Mouse (Mus musculus) induced T-regulatory cell, adult 2 months (primary cell): ENCODE data around the gene Pgr.

Experiments
- DNase-seq: peaks from one replicate; pipeline ENCODE4 v3.0.0-alpha.2; 2012; ENCODE audit warnings: low read depth

Pgr gene

DNA sequence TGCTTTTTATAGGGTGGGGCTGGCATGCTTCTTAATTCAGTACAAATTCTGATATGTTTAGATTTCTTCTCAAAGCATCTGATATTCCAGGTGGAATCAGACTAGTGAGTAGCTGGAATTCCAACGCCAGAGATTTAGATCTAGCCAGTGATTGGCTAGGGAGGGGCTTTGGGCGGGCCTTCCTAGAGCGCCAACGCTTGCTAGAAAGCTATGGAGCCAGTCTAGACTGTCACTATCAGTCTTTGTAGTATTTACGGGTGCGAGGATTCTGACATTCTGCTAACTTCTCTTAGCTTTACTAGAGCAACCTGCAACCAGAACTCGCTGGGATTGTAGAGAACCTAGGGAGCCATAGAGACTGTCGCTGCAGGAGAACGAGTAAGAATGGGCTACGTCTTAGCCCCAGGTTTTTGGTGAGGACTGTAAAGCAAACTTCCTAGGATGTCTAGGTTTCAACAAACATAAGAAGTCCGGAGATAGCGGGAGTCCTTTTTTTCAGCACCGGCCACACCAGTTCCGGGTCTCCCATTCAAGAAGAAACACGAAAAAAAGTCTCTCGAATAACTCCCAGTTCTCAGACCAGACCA is at the start of gene Pgr:
Gene Pgr (plus strand): TSS at position 218 of the 587 bp plus-strand sequence.
- no peak for DNase-seq

DNA sequence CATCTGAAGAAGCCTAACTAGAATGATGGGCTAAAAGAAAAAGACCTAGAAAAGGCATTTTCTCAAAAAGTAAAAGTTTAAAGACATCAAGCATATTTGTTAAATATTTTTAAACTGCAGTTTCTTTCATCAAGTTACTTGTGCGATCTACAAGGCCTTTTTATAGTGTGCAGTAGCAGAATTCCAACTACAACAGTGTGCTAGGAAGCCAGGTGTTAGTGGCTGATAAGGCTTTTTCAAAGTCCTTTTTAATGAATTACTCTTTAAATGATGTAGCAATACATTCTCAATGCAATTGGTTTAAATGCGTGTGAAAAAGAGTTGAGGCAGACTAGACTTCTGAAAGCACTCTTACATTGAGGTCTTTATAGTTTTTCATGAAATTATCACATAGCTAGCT is 42.2 kb upstream of the Pgr start:
- no peak for DNase-seq

DNA sequence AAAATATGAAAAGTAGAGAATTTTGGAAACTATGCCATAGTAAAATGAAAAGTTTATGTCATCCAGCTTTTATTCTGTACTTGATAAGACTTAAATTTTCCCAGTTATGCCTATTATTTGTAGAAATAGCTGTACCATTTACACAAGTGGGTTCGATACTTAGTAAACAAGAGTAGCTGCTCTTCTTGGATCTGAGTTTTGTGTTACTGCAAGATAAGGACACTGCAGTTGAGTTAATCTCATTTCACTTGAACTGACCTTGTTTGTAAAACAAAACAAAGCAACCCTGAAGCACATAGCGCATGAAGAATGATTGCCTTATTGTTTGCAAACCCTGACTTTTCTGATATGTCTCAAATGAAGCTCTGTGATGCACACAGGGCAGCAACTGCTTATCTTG is 31.1 kb upstream of the Pgr start:
- DNase-seq, result no peak

DNA sequence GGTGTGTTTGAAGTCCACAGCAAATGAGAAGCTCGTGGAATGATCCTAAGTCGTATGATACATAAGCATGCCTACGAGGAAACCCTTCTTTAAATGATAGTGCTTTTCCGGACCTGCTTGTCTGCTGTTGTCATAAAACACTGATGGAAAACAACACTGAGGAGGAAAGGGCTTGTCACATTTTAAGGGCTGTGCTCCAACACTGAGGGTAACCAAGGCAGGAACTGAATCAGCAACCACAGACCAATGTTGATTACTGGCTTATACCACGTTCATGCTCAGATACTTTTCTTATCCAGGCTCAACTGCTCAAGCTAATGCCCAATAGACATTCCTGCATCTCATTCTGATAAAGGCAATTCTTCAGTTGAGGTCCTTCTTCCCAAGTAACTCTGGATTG is 4.4 kb upstream of the Pgr start:
- no peak for DNase-seq

DNA sequence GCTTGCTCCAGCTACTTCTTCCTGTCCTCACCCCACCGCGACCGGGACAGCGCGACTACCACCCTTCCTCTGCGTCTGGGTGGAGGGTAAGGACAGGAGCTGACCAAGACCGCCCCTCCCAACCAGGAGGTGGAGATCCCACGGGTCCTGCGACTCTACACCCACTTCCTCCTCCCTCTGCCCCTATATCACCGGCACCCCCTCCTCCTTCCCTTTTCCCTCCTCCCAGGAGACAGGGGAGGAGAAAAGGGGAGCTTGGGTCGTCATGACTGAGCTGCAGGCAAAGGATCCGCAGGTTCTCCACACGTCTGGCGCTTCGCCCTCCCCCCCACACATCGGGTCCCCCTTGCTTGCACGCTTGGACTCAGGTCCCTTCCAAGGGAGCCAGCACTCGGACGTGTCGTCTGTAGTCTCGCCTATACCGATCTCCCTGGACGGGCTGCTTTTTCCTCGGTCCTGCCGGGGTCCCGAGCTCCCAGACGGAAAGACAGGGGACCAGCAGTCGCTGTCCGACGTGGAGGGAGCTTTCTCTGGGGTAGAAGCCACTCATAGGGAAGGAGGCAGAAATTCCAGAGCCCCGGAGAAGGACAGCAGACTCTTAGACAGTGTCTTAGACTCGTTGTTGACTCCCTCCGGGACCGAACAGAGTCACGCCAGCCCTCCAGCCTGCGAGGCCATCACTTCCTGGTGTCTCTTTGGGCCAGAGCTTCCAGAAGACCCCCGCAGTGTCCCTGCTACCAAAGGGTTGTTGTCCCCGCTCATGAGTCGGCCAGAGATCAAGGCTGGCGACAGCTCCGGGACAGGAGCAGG is 775 bp downstream of the Pgr start:
- DNase-seq, result no peak

DNA sequence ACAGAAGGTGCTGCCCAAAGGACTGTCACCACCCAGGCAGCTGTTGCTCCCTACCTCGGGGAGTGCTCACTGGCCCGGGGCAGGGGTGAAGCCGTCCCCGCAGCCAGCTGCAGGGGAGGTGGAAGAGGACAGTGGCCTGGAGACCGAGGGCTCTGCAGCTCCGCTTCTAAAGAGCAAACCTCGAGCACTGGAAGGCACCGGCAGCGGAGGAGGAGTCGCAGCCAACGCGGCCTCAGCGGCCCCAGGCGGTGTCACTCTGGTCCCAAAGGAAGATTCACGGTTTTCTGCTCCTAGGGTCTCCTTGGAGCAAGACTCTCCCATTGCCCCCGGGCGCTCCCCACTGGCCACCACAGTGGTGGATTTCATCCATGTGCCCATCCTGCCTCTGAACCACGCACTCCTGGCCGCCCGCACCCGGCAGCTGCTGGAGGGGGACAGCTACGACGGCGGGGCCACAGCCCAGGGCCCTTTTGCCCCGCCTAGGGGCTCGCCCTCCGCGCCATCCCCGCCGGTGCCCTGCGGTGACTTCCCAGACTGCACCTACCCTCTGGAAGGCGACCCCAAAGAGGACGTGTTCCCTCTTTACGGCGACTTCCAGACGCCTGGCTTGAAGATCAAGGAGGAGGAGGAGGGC is 1.5 kb downstream of the Pgr start:
- DNase-seq, result no peak

DNA sequence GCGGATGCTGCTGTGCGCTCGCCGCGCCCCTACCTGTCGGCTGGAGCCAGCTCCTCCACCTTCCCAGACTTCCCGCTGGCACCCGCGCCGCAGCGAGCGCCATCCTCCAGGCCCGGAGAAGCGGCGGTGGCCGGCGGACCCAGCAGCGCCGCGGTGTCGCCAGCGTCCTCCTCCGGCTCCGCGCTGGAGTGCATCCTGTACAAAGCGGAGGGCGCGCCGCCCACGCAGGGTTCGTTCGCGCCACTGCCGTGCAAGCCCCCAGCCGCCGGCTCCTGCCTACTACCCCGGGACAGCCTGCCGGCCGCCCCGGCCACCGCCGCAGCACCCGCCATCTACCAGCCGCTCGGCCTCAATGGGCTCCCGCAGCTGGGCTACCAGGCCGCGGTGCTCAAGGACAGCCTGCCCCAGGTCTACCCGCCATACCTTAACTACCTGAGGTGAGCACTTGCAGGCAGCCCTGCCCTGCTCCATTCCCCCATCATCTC is 2.1 kb downstream of the Pgr start:
- no peak for DNase-seq

DNA sequence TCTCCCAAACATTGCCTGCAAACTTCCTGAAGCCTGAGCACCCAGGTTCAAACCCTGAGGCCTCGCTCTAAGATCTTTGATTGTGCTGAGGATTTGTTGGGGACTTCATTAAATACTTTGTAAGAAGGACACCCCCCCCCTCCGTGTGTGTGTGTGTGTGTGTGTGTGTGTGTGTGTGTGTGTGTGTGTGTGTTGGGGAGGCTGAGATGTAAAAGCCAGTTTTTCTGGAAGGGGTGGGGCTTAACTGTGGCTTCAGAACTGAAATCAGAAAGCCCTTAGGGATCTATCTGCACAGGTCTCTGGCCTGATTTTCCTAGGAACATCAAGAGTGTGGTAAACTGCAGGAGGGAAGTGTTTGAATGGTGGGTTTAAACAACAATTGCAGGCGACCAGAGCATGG is 2.6 kb downstream of the Pgr start:
- DNase-seq, result no peak

DNA sequence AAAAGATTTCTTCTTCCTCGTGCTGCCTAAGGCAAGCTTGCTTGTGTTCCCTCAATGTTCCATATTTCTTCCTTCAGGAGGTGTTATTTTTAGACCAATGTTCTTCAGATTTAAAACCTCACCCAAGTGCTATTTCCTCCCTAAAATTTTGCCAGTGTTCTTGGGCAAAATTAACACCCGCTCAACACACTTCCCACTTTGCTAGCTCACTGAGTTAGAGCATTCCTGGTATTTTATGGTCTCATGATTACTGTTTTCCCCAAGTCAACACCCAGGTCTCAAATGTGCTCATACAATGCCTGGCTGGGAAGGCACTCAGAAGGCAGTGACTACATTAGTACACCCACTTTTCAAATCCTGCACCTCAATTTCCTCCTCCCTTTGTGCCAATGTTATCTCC is 27.9 kb downstream of the Pgr start:
- no peak for DNase-seq

DNA sequence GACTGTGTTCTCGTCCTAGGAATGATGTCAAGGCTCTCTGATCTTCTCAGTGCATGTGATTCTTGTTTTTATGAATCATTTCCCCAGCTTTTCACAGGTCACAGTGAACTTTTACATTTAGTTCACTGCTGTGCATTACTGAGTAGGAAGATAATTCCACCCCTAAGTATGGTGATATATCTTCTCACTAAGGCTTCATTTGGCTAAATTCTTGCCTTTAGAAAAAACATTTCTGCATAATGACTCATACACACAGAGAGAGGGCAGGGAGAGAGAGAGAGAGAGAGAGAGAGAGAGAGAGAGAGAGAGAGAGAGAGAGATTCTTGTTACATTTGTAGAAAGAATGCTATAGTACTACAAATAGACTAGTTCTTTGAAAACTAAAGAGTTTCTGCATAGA is 38.1 kb downstream of the Pgr start:
- DNase-seq, result no peak

DNA sequence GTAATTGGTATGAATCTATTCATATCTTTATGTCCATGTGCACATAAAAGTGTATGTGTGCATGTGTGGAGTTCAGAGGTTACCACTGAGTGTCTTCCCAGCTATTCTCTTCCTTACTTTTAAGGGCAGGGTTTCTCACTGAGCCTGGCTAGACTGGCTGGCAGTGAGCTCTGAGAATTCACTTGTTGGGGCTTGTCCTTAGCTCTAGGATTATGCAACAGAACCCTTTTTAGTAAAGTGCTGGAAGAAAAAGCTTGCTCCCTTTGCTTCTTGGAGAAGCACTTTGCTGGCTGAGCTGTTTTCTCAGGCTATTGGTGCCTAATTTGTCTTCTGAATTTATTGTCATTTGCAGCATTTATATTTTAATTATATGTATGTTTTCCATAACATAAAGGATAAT is 53.7 kb downstream of the Pgr start:
- no peak for DNase-seq

DNA sequence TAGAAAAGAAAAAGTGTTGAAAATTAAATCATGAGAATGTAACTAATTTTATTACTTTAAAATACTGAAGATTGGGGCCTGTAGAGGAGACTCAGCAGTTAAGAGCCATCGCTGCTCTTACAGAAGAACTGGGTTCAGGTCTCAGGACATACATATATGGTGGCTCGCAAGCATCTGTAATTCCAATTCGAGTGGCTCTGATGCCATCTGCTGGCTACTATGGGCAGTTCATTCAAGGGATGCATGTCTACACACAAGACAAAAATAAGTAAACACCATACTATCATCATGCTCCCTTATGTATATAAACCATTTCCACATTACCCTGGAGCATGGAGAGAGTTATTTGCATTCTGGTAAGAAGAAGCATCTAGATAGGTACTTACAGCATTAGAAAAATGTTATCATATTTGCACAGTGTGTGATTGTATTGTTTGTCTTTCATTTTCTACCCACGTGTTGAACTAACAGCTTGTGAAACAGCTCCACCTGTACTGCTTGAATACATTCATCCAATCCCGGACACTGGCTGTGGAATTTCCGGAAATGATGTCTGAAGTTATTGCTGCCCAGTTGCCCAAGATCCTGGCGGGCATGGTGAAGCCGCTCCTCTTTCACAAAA is 65.0 kb downstream of the Pgr start:
- DNase-seq, result peak; percentile 18

DNA sequence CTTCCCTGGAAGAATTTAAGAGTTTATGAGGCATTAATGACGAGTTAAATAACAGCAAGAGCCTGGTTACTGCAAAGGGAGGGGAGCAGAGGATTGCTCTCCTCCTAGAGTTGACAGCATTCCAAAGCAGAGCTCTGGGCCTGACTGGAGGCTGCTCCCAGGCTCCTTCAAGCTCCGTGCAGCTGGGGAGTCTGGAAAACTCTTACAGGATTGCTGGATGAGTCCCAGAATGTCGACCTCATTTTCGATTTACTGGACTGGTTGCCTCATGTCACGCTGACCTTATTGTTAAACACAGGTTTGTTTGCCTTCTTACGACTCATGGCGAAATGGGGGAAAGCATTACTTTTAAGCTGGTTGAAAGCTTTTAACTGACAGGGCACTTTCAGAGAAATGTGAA is 70.6 kb downstream of the Pgr start:
- DNase-seq, result no peak

DNA sequence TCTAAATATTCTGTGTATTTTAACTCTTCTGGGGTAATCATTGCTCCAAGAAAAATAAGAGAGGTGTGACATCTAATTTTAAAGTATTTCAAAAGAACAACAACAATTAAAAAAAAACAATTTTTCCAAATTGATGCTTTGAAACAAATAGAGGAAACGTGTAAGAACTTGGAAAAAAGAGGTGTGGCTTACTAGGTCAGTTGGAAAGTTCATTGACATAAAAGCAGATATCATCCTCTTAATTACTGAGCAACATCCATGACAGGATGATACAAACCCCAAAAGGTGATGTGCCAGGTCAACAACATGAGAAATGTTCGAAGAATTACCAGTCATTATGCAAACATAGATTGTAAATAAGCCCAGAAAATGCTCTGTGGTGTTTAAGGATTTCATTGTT is 71.9 kb downstream of the Pgr start, which contains the start of gene Gm16485:
Gene Gm16485 (plus strand): TSS at position 301 of the 400 bp plus-strand sequence.
- no peak for DNase-seq

DNA sequence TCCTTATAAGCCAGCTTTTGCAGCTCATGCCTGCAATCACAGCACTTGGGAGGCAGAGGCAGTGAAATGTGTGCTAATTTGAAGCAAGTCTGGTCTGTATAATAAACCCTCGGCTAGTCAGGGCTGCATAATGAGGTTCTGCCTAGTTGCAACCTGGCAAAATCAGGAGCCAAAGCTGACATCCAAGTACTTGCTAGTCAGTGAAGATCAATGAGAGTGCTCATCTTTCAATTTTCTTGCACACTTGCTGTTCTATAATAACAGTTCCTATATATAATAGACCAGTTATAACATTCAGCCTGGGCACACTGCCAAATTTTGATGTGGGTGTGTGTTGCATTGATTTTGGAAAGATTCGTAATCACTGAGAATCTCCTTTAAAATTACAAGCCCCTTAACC is 78.1 kb downstream of the Pgr start:
- no peak for DNase-seq

DNA sequence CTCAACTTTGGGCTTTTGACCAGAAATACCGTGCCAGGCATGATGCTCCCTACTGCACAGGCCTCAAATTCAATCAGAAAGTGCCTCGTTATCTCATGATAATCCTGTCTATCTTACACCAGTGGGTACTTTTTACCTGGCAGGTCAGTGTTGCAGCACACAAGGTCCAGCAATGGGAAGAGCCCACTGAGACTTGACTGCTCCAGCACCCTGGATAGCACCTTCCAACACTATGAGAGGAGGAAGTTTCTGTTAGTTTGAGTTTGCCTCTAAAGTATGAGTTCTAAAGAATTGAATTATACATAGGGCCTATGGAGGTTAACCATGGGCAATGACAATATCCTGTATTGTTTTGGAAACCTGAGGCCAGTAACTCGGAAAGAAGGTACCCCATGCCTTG is 82.7 kb downstream of the Pgr start:
- no peak for DNase-seq

DNA sequence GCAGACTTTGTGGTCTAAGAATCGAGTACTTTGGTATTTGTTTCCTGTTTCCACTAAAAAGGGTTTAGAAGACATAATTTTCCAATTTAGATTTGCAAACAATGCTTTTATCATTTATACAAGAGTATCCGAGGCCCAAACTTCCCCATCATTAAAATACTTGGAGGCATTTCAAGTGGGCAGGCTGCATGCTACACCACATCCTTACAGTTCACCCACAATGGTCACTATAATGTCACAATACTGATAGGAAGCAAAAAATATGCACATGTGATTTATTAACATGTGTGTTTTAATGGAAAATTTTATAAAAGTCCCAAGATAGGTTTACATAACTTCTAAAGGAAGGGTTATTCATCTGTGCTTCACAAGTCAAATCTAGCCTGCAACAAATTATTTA is 96.9 kb downstream of the Pgr start:
- DNase-seq, result no peak

DNA sequence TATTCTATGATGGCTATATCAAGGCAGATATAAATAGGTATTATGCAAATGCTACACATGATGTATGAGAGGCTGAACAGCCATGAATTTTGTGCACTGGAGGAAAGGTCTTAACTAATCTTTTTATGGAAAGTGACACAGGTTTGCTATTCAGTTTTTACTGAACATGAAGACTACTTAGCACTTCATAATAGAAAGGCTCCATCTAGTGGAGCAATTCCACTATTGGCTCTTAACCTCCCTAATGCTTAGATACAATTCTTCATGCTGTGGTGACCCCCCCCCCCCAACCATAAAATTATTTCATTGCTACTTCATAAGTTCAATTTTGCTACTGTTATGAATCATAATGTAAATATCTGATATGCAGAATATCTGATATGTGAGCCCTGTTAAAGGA is 101.5 kb downstream of the Pgr start:
- DNase-seq, result no peak

DNA sequence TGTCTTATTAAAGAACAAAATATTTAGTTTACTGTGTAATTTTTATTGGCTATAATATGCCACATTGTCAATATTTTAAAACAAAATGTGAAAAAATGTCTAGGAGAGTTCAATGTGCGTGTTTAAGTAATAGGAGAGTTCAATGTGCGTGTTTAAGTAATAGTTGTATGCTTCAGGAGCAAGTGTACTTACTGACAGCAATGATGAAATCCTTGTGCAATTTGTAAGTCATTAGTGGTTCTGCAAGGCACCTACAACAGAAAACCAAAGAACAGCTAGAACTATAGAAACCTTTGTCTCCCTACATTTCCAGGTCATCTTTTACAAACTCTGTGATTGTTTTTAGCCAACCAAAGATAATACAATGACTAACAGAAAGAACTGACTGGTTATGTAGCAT is 115.5 kb downstream of the Pgr start:
- DNase-seq, result no peak
